Mouse (Mus musculus) brain, embryonic 14.5 days (tissue): ENCODE measurements at regions not wholly inside any gene's neighbourhood (a gene's known extent, or its start where the extent isn't known, plus 50 kb on each side); places are given as distances from the start of the nearest gene placed in this dataset.

ENCODE experiments used
- CTCF ChIP-seq: fragments of 200-500 bp; IDR thresholded peaks from 2 replicates; pipeline ENCODE4 v1.5.1; 2012; ENCODE audit warnings: inconsistent platforms, mild to moderate bottlenecking, moderate library complexity, borderline replicate concordance; ENCODE audit not compliant: insufficient read depth, insufficient read length; ENCODE audit errors: extremely low read depth
- POLR2A ChIP-seq: fragments of 200-500 bp; IDR thresholded peaks from 2 replicates; pipeline ENCODE4 v1.6.1; 2012; ENCODE audit warnings: mild to moderate bottlenecking, inconsistent platforms, borderline replicate concordance; ENCODE audit not compliant: poor library complexity, insufficient read depth, insufficient read length, severe bottlenecking; ENCODE audit errors: extremely low read depth

GRCm38 (mm10) chr9:117714741-117715675, 85.3 kb upstream of the Rbms3 start:
- TF ChIP-seq CTCF, result no peak
- no peak for TF ChIP-seq POLR2A
